Mouse (Mus musculus) liver, adult 2 months (tissue): ENCODE measurements around the gene Lrit2.

Experiments
- CTCF ChIP-seq: fragments of 200-500 bp; IDR thresholded peaks from 2 replicates; pipeline ENCODE4 v1.5.1; 2011; ENCODE audit warnings: low read depth, low read length, control low read depth
- POLR2A ChIP-seq: fragments of 200-500 bp; IDR thresholded peaks from 2 replicates; pipeline ENCODE4 v1.6.1; 2011; ENCODE audit warnings: low read length, control low read depth; ENCODE audit not compliant: insufficient read depth; ENCODE audit errors: extremely low read depth

DNA sequence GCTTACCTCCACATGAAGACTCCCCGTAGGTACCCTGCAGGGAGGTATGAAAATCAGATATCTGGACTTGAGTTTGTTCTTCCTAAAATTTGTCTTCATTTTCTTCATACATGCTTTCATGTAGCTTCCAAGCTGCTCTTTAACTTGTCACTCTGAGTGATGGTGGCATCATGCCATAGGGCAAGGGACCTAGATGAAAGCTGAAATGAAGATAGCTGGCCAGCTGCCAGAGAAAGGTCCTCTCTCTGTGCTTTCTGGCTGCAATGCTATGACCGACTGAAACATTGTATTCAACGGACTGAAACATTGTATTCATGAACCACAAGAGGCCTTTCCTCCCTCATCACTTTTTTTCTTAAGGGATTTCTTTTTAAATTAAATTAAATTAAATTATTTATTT lies 39.2 kb upstream of the Lrit2 start:
- no peak for TF ChIP-seq CTCF
- TF ChIP-seq POLR2A, result no peak
